Mouse (Mus musculus): ENCODE results near the gene 2010111I01Rik. TPM values are rescaled to one million over a fixed set of nuclear protein-coding genes. Genes with fewer than 3 reads are reported as not detected.

2010111I01Rik gene
- polyA plus RNA-seq, 1 experiment from 2014 or later, result 250 TPM

GRCm38 (mm10) chr13:63276389-63276788 lies 311.7 kb downstream of the 2010111I01Rik start:
- WGBS, result 85% methylated on average over 4 of the region's 4 CpGs
- Histone ChIP-seq H3K27ac (0 out of 2 replicates have a peak overlapping the region, but pooled peaks have one; percentile 23), H3K27me3 (no peaks in the 10 kb centered on the region), H3K4me2 (replicated peaks) (peak overlapping the region; percentile 70), H3K9ac (peak overlapping the region; percentile 51; the same call in 1 of the 2 replicates), H3K4me1 (peaks cover 95% of the 10 kb centered on the region), H3K9me3 (no peaks in the 10 kb centered on the region), H3K4me3 (peak overlapping the region; percentile 50), H3K36me3 (peaks cover 5% of the 10 kb centered on the region)
- no peak for ATAC-seq (ENCODE audit: low FRiP score, low read depth)

GRCm38 (mm10) chr13:63277316-63277715 lies 312.6 kb downstream of the 2010111I01Rik start:
- Histone ChIP-seq H3K36me3 (peaks cover 14% of the 10 kb centered on the region), H3K4me3 (peak overlapping the region; percentile 36), H3K4me1 (peaks cover 95% of the 10 kb centered on the region), H3K27ac (0 out of 2 replicates have a peak overlapping the region, but pooled peaks have one; percentile 85), H3K27me3 (no peaks in the 10 kb centered on the region), H3K9me3 (no peaks in the 10 kb centered on the region), H3K9ac (peak overlapping the region; percentile 1; the same call in 1 of the 2 replicates), H3K4me2 (replicated peaks) (peak overlapping the region; percentile 70)
- WGBS, result 35% methylated on average over 5 of the region's 5 CpGs
- no peak for ATAC-seq (ENCODE audit: low FRiP score, low read depth)

- Histone ChIP-seq H3K9ac (peak overlapping the region; percentile 63), H3K27me3 (no peaks in the 10 kb centered on the region), H3K4me2 (replicated peaks) (peak overlapping the region; percentile 70), H3K4me1 (peaks cover 92% of the 10 kb centered on the region), H3K9me3 (no peaks in the 10 kb centered on the region), H3K4me3 (peak overlapping the region; percentile 36), H3K36me3 (peaks cover 21% of the 10 kb centered on the region), H3K27ac (peak overlapping the region; percentile 85)
- ATAC-seq (ENCODE audit: low FRiP score, low read depth), result no peak
- WGBS, result 31% methylated on average over 5 of the region's 5 CpGs
Measured at GRCm38 (mm10) chr13:63278141-63278631, 313.5 kb downstream of the 2010111I01Rik start.

- Histone ChIP-seq H3K36me3 (peaks cover 28% of the 10 kb centered on the region), H3K4me3 (peak overlapping the region; percentile 36), H3K9ac (peak overlapping the region; percentile 67), H3K27ac (peak overlapping the region; percentile 85), H3K4me2 (replicated peaks) (peak overlapping the region; percentile 70), H3K4me1 (peaks cover 94% of the 10 kb centered on the region), H3K27me3 (no peaks in the 10 kb centered on the region), H3K9me3 (no peaks in the 10 kb centered on the region)
- 0 out of 2 replicates have a peak, but pooled peaks have one; percentile 22 for ATAC-seq (ENCODE audit: low FRiP score, low read depth)
- WGBS, result 7% methylated on average over 10 of the region's 10 CpGs
Measured at GRCm38 (mm10) chr13:63278796-63279475, 314.2 kb downstream of the 2010111I01Rik start.

- peaks cover 33% of the 10 kb centered on the region for H3K36me3 ChIP-seq
- no peaks in the 10 kb centered on the region for H3K9me3 ChIP-seq
- H3K4me1 ChIP-seq, result peaks cover 86% of the 10 kb centered on the region
- peak overlapping the region; percentile 85 for H3K27ac ChIP-seq
- H3K4me3 ChIP-seq, result peak overlapping the region; percentile 36
- H3K4me2 ChIP-seq (replicated peaks), result peak overlapping the region; percentile 70
- no peak for ATAC-seq (ENCODE audit: low FRiP score, low read depth)
- H3K9ac ChIP-seq, result peak overlapping the region; percentile 67
- 28% methylated on average over 8 of the region's 8 CpGs for WGBS
- H3K27me3 ChIP-seq, result no peaks in the 10 kb centered on the region
Measured at GRCm38 (mm10) chr13:63279807-63280206, 315.1 kb downstream of the 2010111I01Rik start.

GRCm38 (mm10) chr13:63280344-63280743 lies 315.7 kb downstream of the 2010111I01Rik start:
- Histone ChIP-seq H3K4me3 (peak overlapping the region; percentile 21), H3K4me2 (replicated peaks) (peak overlapping the region; percentile 70), H3K4me1 (peaks cover 85% of the 10 kb centered on the region), H3K27ac (peak overlapping the region; percentile 80), H3K9me3 (no peaks in the 10 kb centered on the region), H3K9ac (peak overlapping the region; percentile 54), H3K27me3 (no peaks in the 10 kb centered on the region), H3K36me3 (peaks cover 39% of the 10 kb centered on the region)
- 13% methylated on average over 3 of the region's 3 CpGs for WGBS
- peak; percentile 62 for ATAC-seq (ENCODE audit: low FRiP score, low read depth)

GRCm38 (mm10) chr13:63281206-63281605 lies 316.5 kb downstream of the 2010111I01Rik start:
- H3K9ac ChIP-seq, result peak overlapping the region; percentile 54; the same call in 1 of the 2 replicates
- H3K4me3 ChIP-seq, result peak overlapping the region; percentile 21; the same call in 1 of the 2 replicates
- ATAC-seq (ENCODE audit: low FRiP score, low read depth), result no peak; the same call in 1 of the 2 replicates
- H3K36me3 ChIP-seq, result peaks cover 46% of the 10 kb centered on the region
- H3K4me1 ChIP-seq, result peaks cover 85% of the 10 kb centered on the region
- 28% methylated on average over 8 of the region's 8 CpGs for WGBS
- H3K27me3 ChIP-seq, result no peaks in the 10 kb centered on the region
- peak overlapping the region; percentile 70 for H3K4me2 ChIP-seq (replicated peaks)
- H3K27ac ChIP-seq, result peak overlapping the region; percentile 80
- H3K9me3 ChIP-seq, result no peaks in the 10 kb centered on the region

GRCm38 (mm10) chr13:63283236-63283635 lies 318.5 kb downstream of the 2010111I01Rik start:
- no peak overlapping the region for H3K4me3 ChIP-seq
- ATAC-seq (ENCODE audit: low FRiP score, low read depth), result no peak
- H3K4me1 ChIP-seq, result peaks cover 85% of the 10 kb centered on the region
- no peak overlapping the region for H3K27ac ChIP-seq
- H3K27me3 ChIP-seq, result no peaks in the 10 kb centered on the region
- H3K9ac ChIP-seq, result no peak overlapping the region
- H3K36me3 ChIP-seq, result peaks cover 66% of the 10 kb centered on the region
- no peaks in the 10 kb centered on the region for H3K9me3 ChIP-seq
- no peak overlapping the region for H3K4me2 ChIP-seq (replicated peaks)

- no peak overlapping the region for H3K27ac ChIP-seq
- H3K4me1 ChIP-seq, result peaks cover 85% of the 10 kb centered on the region
- H3K27me3 ChIP-seq, result no peaks in the 10 kb centered on the region
- WGBS, result 89% methylated on average over 3 of the region's 3 CpGs
- no peak overlapping the region for H3K9ac ChIP-seq
- H3K4me2 ChIP-seq (replicated peaks), result no peak overlapping the region
- no peak overlapping the region for H3K4me3 ChIP-seq
- peaks cover 75% of the 10 kb centered on the region for H3K36me3 ChIP-seq
- ATAC-seq (ENCODE audit: low FRiP score, low read depth), result no peak
- H3K9me3 ChIP-seq, result no peaks in the 10 kb centered on the region
Measured at GRCm38 (mm10) chr13:63284748-63285147, 320.1 kb downstream of the 2010111I01Rik start.

GRCm38 (mm10) chr13:63286483-63287102 lies 321.9 kb downstream of the 2010111I01Rik start:
- no peak for ATAC-seq (ENCODE audit: low FRiP score, low read depth)
- H3K9ac ChIP-seq, result no peak overlapping the region
- H3K4me3 ChIP-seq, result no peak overlapping the region
- 75% methylated on average over 11 of the region's 11 CpGs for WGBS
- H3K27ac ChIP-seq, result peak overlapping the region; percentile 28; the same call in 1 of the 2 replicates
- peaks cover 89% of the 10 kb centered on the region for H3K36me3 ChIP-seq
- H3K4me1 ChIP-seq, result peaks cover 84% of the 10 kb centered on the region
- H3K27me3 ChIP-seq, result no peaks in the 10 kb centered on the region
- H3K9me3 ChIP-seq, result no peaks in the 10 kb centered on the region
- no peak overlapping the region for H3K4me2 ChIP-seq (replicated peaks)

GRCm38 (mm10) chr13:63289152-63289551 lies 324.5 kb downstream of the 2010111I01Rik start:
- H3K4me3 ChIP-seq, result no peak overlapping the region
- WGBS, result 7% methylated on average over 4 of the region's 4 CpGs
- H3K27me3 ChIP-seq, result no peaks in the 10 kb centered on the region
- ATAC-seq (ENCODE audit: low FRiP score, low read depth), result no peak
- peak overlapping the region; percentile 39 for H3K9ac ChIP-seq
- H3K4me1 ChIP-seq, result peaks cover 87% of the 10 kb centered on the region
- peak overlapping the region; percentile 9; the same call in 1 of the 2 replicates for H3K4me2 ChIP-seq (replicated peaks)
- peak overlapping the region; percentile 73 for H3K27ac ChIP-seq
- H3K9me3 ChIP-seq, result no peaks in the 10 kb centered on the region
- peaks cover 86% of the 10 kb centered on the region for H3K36me3 ChIP-seq

GRCm38 (mm10) chr13:63289687-63290086 lies 325.0 kb downstream of the 2010111I01Rik start:
- H3K27me3 ChIP-seq, result no peaks in the 10 kb centered on the region
- 28% methylated on average over 5 of the region's 5 CpGs for WGBS
- peaks cover 87% of the 10 kb centered on the region for H3K36me3 ChIP-seq
- no peak overlapping the region for H3K4me2 ChIP-seq (replicated peaks)
- no peak for ATAC-seq (ENCODE audit: low FRiP score, low read depth)
- peak overlapping the region; percentile 35; the same call in 1 of the 2 replicates for H3K27ac ChIP-seq
- H3K9ac ChIP-seq, result no peak overlapping the region
- H3K4me3 ChIP-seq, result no peak overlapping the region
- H3K4me1 ChIP-seq, result peaks cover 92% of the 10 kb centered on the region
- no peaks in the 10 kb centered on the region for H3K9me3 ChIP-seq

Data from limb, embryonic 13.5 days (tissue).